Comparison of ENCODE assay signal across 25 mouse cellular contexts in genomic region chr13:102025138-102025537, GRCm38 (mm10).
DNase-seq lines count a peak whose midpoint lies in the region; ATAC-seq and TF ChIP-seq lines count a peak whose summit lies in the region.
"Had no signal": no experiment of that assay in that cellular context is flagged by ENCODE, and none has a peak within 500 bp of the region (broad histone marks: within the 10 kb centered on the region; RNA-seq: fewer than 3 reads in every experiment).

No protein-coding gene starts in this region.

- 41% methylated on average over 3 of the region's 3 CpGs for WGBS in spleen, adult 2 months

- no peak overlapping the region for H3K4me3 ChIP-seq in spleen, adult 2 months (ENCODE audit: extremely low read depth, insufficient read depth, insufficient read length)
- H3K4me3 ChIP-seq: embryonic facial prominence, embryonic 13.5 days; embryonic facial prominence, embryonic 15.5 days; erythroblast, embryonic 14.5 days; forebrain, embryonic 10.5 days; forebrain, embryonic 12.5 days had no signal

- peaks cover 8% of the 10 kb centered on the region; the same call in 1 of the 2 replicates for H3K4me1 ChIP-seq in spleen, adult 2 months (ENCODE audit: control insufficient read depth, insufficient read depth, insufficient read length)
- H3K4me1 ChIP-seq: embryonic facial prominence, embryonic 15.5 days; forebrain, embryonic 10.5 days; forebrain, embryonic 12.5 days had no signal

- no peaks in the 10 kb centered on the region for H3K27me3 ChIP-seq in spleen, adult 2 months (ENCODE audit: control insufficient read depth, insufficient read depth, low read length)
- H3K27me3 ChIP-seq: embryonic facial prominence, embryonic 13.5 days; embryonic facial prominence, embryonic 15.5 days; forebrain, embryonic 12.5 days; Patski had no signal

- no peak for TF ChIP-seq CTCF in spleen, adult 2 months (IDR thresholded peaks at IDR 0.05; ENCODE audit: extremely low read depth, insufficient read depth, insufficient read length, insufficient replicate concordance)

- DNase-seq in spleen, adult 2 months (ENCODE audit: low read depth in 1 of 2, low spot score in 2 of 2) = peak; percentile 5 to 19
- DNase-seq in spleen, adult 18-20 months = no peak
- DNase-seq in B cell, adult 2 months = peak; percentile 7 to 14
- no peak for DNase-seq in cerebellum, postnatal 10 days
- DNase-seq: adrenal gland, adult 8-10 months; adrenal gland, postnatal 14 days; adrenal gland, postnatal 36 days; cerebellum, adult 11-12 months; cerebellum, adult 2 months; cerebellum, adult 9-10 months; cerebellum, postnatal 14 days; cerebellum, postnatal 36 days; embryo, embryonic 11 days had no signal

- H3K36me3 ChIP-seq in spleen, adult 2 months (ENCODE audit: control insufficient read depth, insufficient read depth, low read length) = no peaks in the 10 kb centered on the region
- H3K36me3 ChIP-seq: embryonic facial prominence, embryonic 13.5 days; embryonic facial prominence, embryonic 15.5 days; forebrain, embryonic 10.5 days; forebrain, embryonic 12.5 days; G1E had no signal

- no peak for TF ChIP-seq POLR2A in spleen, adult 2 months (IDR thresholded peaks at IDR 0.05; ENCODE audit: low read depth, low read length)

- peak; percentile 51 for ATAC-seq in neutrophil, adult 5-6 weeks (ENCODE audit: extremely low read depth, insufficient number of reproducible peaks, low FRiP score, poor library complexity, severe bottlenecking)
- ATAC-seq in megakaryocyte progenitor cell, adult 5-6 weeks (replicated peaks; ENCODE audit: poor library complexity) = no peak
- ATAC-seq: activated CD4-positive, CD25-positive, alpha-beta regulatory T cell, adult 4 months; forebrain, embryonic 14.5 days; forebrain, embryonic 16.5 days; Patski had no signal

- no peak overlapping the region for H3K27ac ChIP-seq in spleen, adult 2 months (ENCODE audit: insufficient read depth, low read length)
- H3K27ac ChIP-seq: embryonic facial prominence, embryonic 13.5 days; embryonic facial prominence, embryonic 15.5 days; forebrain, embryonic 10.5 days; forebrain, embryonic 12.5 days had no signal

Comparison
In these comparisons a context has a peak if more than half of its experiments do, and no peak if none do; other contexts are left out.
1. DNase-seq: peak in spleen, adult 2 months (2 of 2) and B cell, adult 2 months (2 of 2); none in spleen, adult 18-20 months (0 of 2) and cerebellum, postnatal 10 days (0 of 2).